Mouse (Mus musculus): ENCODE measurements at regions not wholly inside any gene's neighbourhood (a gene's known extent, or its start where the extent isn't known, plus 50 kb on each side); places are given as distances from the start of the nearest gene placed in this dataset.
"Not testable (repeated sequence)": the region's sequence is repeated elsewhere in the genome, so short reads cannot be mapped to it uniquely, and the experiment has no call there.

- no peak for DNase-seq (ENCODE audit: extremely low spot score, low spot score)
Observed at GRCm38 (mm10) chr7:83392181-83392580, 192.5 kb upstream of the Tmc3 start.

GRCm38 (mm10) chr7:83392625-83393024, 192.1 kb upstream of the Tmc3 start:
- DNase-seq (ENCODE audit: extremely low spot score, low spot score): no peak

GRCm38 (mm10) chr7:83394156-83394555, 190.6 kb upstream of the Tmc3 start:
- DNase-seq (ENCODE audit: extremely low spot score, low spot score): no peak

GRCm38 (mm10) chr7:83399668-83400067, 185.1 kb upstream of the Tmc3 start:
- no peak for DNase-seq (ENCODE audit: extremely low spot score, low spot score)

- DNase-seq (ENCODE audit: extremely low spot score, low spot score): no peak
Observed at GRCm38 (mm10) chr7:83401001-83401400, 183.7 kb upstream of the Tmc3 start.

GRCm38 (mm10) chr7:83412745-83413144, 172.0 kb upstream of the Tmc3 start:
- DNase-seq (ENCODE audit: extremely low spot score, low spot score): not testable (repeated sequence)

GRCm38 (mm10) chr7:83429929-83430556, 154.7 kb upstream of the Tmc3 start:
- no peak for DNase-seq (ENCODE audit: extremely low spot score, low spot score)

- no peak for DNase-seq (ENCODE audit: extremely low spot score, low spot score)
Observed at GRCm38 (mm10) chr7:83431094-83431493, 153.6 kb upstream of the Tmc3 start.

GRCm38 (mm10) chr7:83432843-83433242, 151.9 kb upstream of the Tmc3 start:
- DNase-seq (ENCODE audit: extremely low spot score, low spot score): no peak

- no peak for DNase-seq (ENCODE audit: extremely low spot score, low spot score)
Observed at GRCm38 (mm10) chr7:83433959-83434715, 150.6 kb upstream of the Tmc3 start.

- no peak for DNase-seq (ENCODE audit: extremely low spot score, low spot score)
Observed at GRCm38 (mm10) chr7:83438538-83439393, 146.0 kb upstream of the Tmc3 start.

- peak; percentile 80 for DNase-seq (ENCODE audit: extremely low spot score, low spot score)
Observed at GRCm38 (mm10) chr7:83443596-83444278, 141.0 kb upstream of the Tmc3 start.

- DNase-seq (ENCODE audit: extremely low spot score, low spot score): no peak
Observed at GRCm38 (mm10) chr7:83444279-83444615, 140.5 kb upstream of the Tmc3 start.

- DNase-seq (ENCODE audit: extremely low spot score, low spot score): no peak
Observed at GRCm38 (mm10) chr7:83445181-83445926, 139.4 kb upstream of the Tmc3 start.

GRCm38 (mm10) chr7:83450346-83450745, 134.4 kb upstream of the Tmc3 start:
- no peak for DNase-seq (ENCODE audit: extremely low spot score, low spot score)

- no peak for DNase-seq (ENCODE audit: extremely low spot score, low spot score)
Observed at GRCm38 (mm10) chr7:83452309-83452708, 132.4 kb upstream of the Tmc3 start.

- DNase-seq (ENCODE audit: extremely low spot score, low spot score): no peak
Observed at GRCm38 (mm10) chr7:83459520-83459919, 125.2 kb upstream of the Tmc3 start.

GRCm38 (mm10) chr7:83467006-83467405, 117.7 kb upstream of the Tmc3 start:
- DNase-seq (ENCODE audit: extremely low spot score, low spot score): no peak

- DNase-seq (ENCODE audit: extremely low spot score, low spot score): not testable (repeated sequence)
Observed at GRCm38 (mm10) chr7:83469856-83470255, 114.9 kb upstream of the Tmc3 start.

- no peak for DNase-seq (ENCODE audit: extremely low spot score, low spot score)
Observed at GRCm38 (mm10) chr7:83471111-83471510, 113.6 kb upstream of the Tmc3 start.

- no peak for DNase-seq (ENCODE audit: extremely low spot score, low spot score)
Observed at GRCm38 (mm10) chr7:83474471-83474870, 110.3 kb upstream of the Tmc3 start.
